Mouse (Mus musculus): ENCODE data around the gene C530008M17Rik. TPM values are rescaled to one million over a fixed set of nuclear protein-coding genes. Genes with fewer than 3 reads are reported as not detected.

Gene C530008M17Rik
- polyA plus RNA-seq, 1 experiment from 2014 or later = 3.8 TPM

- ATAC-seq (no peak), DNase-seq (ENCODE audit: low spot score) (no peak)
- H3K36me3 ChIP-seq (ENCODE audit: insufficient read depth, low read length) = no peaks in the 10 kb centered on the region
- no peak overlapping the region for H3K9ac ChIP-seq (replicated peaks; ENCODE audit: low read depth)
- H3K4me3 ChIP-seq (ENCODE audit: low read depth, low read length) = no peak overlapping the region
- 66% methylated on average over 11 of the region's 11 CpGs for WGBS
- TF ChIP-seq CTCF (IDR thresholded peaks at IDR 0.05) = no peak
- no peak for TF ChIP-seq EP300 (IDR thresholded peaks at IDR 0.05)
- no peak overlapping the region for H3K27ac ChIP-seq (ENCODE audit: low read length)
- no peak overlapping the region for H3K4me2 ChIP-seq (replicated peaks; ENCODE audit: low read depth, low read length)
- no peaks in the 10 kb centered on the region for H3K9me3 ChIP-seq (ENCODE audit: low read length)
- no peaks in the 10 kb centered on the region for H3K4me1 ChIP-seq (ENCODE audit: insufficient read depth, low read depth, low read length)
- no peaks in the 10 kb centered on the region for H3K27me3 ChIP-seq (replicated peaks; ENCODE audit: insufficient read depth, low read length)
Measured at GRCm38 (mm10) chr5:76705307-76706173, 49.2 kb downstream of the C530008M17Rik start.

GRCm38 (mm10) chr5:76707072-76707471 is 50.8 kb downstream of the C530008M17Rik start:
- Histone ChIP-seq H3K9ac (replicated peaks; ENCODE audit: low read depth) (no peak overlapping the region), H3K4me3 (ENCODE audit: low read depth, low read length) (no peak overlapping the region), H3K4me2 (replicated peaks; ENCODE audit: low read depth, low read length) (no peak overlapping the region), H3K4me1 (ENCODE audit: insufficient read depth, low read depth, low read length) (no peaks in the 10 kb centered on the region), H3K27ac (ENCODE audit: low read length) (no peak overlapping the region), H3K9me3 (ENCODE audit: low read length) (no peaks in the 10 kb centered on the region), H3K27me3 (replicated peaks; ENCODE audit: insufficient read depth, low read length) (no peaks in the 10 kb centered on the region), H3K36me3 (ENCODE audit: insufficient read depth, low read length) (no peaks in the 10 kb centered on the region)
- ATAC-seq = no peak
- no peak for DNase-seq (ENCODE audit: low spot score)
- WGBS = 79% methylated on average over 3 of the region's 3 CpGs
- TF ChIP-seq EP300 (IDR thresholded peaks at IDR 0.05) = no peak
- no peak for TF ChIP-seq CTCF (IDR thresholded peaks at IDR 0.05)

GRCm38 (mm10) chr5:76708004-76708403 is 51.7 kb downstream of the C530008M17Rik start:
- TF ChIP-seq EP300 (IDR thresholded peaks at IDR 0.05) (no peak), CTCF (IDR thresholded peaks at IDR 0.05) (no peak)
- Histone ChIP-seq H3K27ac (ENCODE audit: low read length) (no peak overlapping the region), H3K36me3 (ENCODE audit: insufficient read depth, low read length) (no peaks in the 10 kb centered on the region), H3K4me1 (ENCODE audit: insufficient read depth, low read depth, low read length) (no peaks in the 10 kb centered on the region), H3K9me3 (ENCODE audit: low read length) (no peaks in the 10 kb centered on the region), H3K9ac (replicated peaks; ENCODE audit: low read depth) (no peak overlapping the region), H3K4me3 (ENCODE audit: low read depth, low read length) (no peak overlapping the region), H3K27me3 (replicated peaks; ENCODE audit: insufficient read depth, low read length) (no peaks in the 10 kb centered on the region), H3K4me2 (replicated peaks; ENCODE audit: low read depth, low read length) (peak overlapping the region; percentile 36)
- DNase-seq (ENCODE audit: low spot score) = no peak
- ATAC-seq = no peak
- WGBS = 57% methylated on average over 15 of the region's 15 CpGs

GRCm38 (mm10) chr5:76713743-76714142 is 57.4 kb downstream of the C530008M17Rik start:
- Histone ChIP-seq H3K4me2 (replicated peaks; ENCODE audit: low read depth, low read length) (no peak overlapping the region), H3K4me3 (ENCODE audit: low read depth, low read length) (no peak overlapping the region), H3K36me3 (ENCODE audit: insufficient read depth, low read length) (no peaks in the 10 kb centered on the region), H3K27ac (ENCODE audit: low read length) (no peak overlapping the region), H3K9ac (replicated peaks; ENCODE audit: low read depth) (no peak overlapping the region), H3K27me3 (replicated peaks; ENCODE audit: insufficient read depth, low read length) (no peaks in the 10 kb centered on the region), H3K9me3 (ENCODE audit: low read length) (no peaks in the 10 kb centered on the region), H3K4me1 (ENCODE audit: insufficient read depth, low read depth, low read length) (no peaks in the 10 kb centered on the region)
- no peak for DNase-seq (ENCODE audit: low spot score)
- no peak for ATAC-seq
- WGBS = 88% methylated on average over 7 of the region's 7 CpGs
- TF ChIP-seq CTCF (IDR thresholded peaks at IDR 0.05) (no peak), EP300 (IDR thresholded peaks at IDR 0.05) (no peak)

- 67% methylated on average over 3 of the region's 3 CpGs for WGBS
- H3K9me3 ChIP-seq (ENCODE audit: low read length) = no peaks in the 10 kb centered on the region
- DNase-seq (ENCODE audit: low spot score) = no peak
Measured at GRCm38 (mm10) chr5:76719954-76720353, 63.6 kb downstream of the C530008M17Rik start.

GRCm38 (mm10) chr5:76724878-76725277 is 68.6 kb downstream of the C530008M17Rik start:
- Histone ChIP-seq H3K4me1 (ENCODE audit: insufficient read depth, low read depth, low read length) (no peaks in the 10 kb centered on the region), H3K9ac (replicated peaks; ENCODE audit: low read depth) (no peak overlapping the region), H3K27me3 (replicated peaks; ENCODE audit: insufficient read depth, low read length) (no peaks in the 10 kb centered on the region), H3K9me3 (ENCODE audit: low read length) (no peaks in the 10 kb centered on the region), H3K36me3 (ENCODE audit: insufficient read depth, low read length) (no peaks in the 10 kb centered on the region), H3K4me2 (replicated peaks; ENCODE audit: low read depth, low read length) (no peak overlapping the region), H3K4me3 (ENCODE audit: low read depth, low read length) (no peak overlapping the region), H3K27ac (ENCODE audit: low read length) (no peak overlapping the region)
- DNase-seq (ENCODE audit: low spot score) (no peak), ATAC-seq (no peak)
- WGBS = 97% methylated on average over 2 of the region's 2 CpGs
- TF ChIP-seq EP300 (IDR thresholded peaks at IDR 0.05) = no peak
- no peak for TF ChIP-seq CTCF (IDR thresholded peaks at IDR 0.05)

More at GRCm38 (mm10) chr5:76719954-76720353, 63.6 kb downstream of the C530008M17Rik start:
- no peaks in the 10 kb centered on the region for H3K36me3 ChIP-seq (ENCODE audit: insufficient read depth, low read length)
- H3K9ac ChIP-seq (replicated peaks; ENCODE audit: low read depth) = no peak overlapping the region
- ATAC-seq = no peak
- no peak overlapping the region for H3K4me3 ChIP-seq (ENCODE audit: low read depth, low read length)
- TF ChIP-seq EP300 (IDR thresholded peaks at IDR 0.05) (no peak), CTCF (IDR thresholded peaks at IDR 0.05) (no peak)
- H3K27ac ChIP-seq (ENCODE audit: low read length) = no peak overlapping the region
- no peak overlapping the region for H3K4me2 ChIP-seq (replicated peaks; ENCODE audit: low read depth, low read length)
- H3K27me3 ChIP-seq (replicated peaks; ENCODE audit: insufficient read depth, low read length) = no peaks in the 10 kb centered on the region
- no peaks in the 10 kb centered on the region for H3K4me1 ChIP-seq (ENCODE audit: insufficient read depth, low read depth, low read length)

All from lung, postnatal 0 days (tissue).